Mouse (Mus musculus) ES-E14 (cell line): ENCODE data around the gene Erlin1.

Experiments
- CHD2 ChIP-seq: IDR thresholded peaks from 2 replicates; pipeline ENCODE4 v1.6.1; 2014; ENCODE audit warnings: mild to moderate bottlenecking, low read depth, low read length, inconsistent platforms
- HCFC1 ChIP-seq: IDR thresholded peaks from 2 replicates; pipeline ENCODE4 v1.6.1; 2012; ENCODE audit warnings: low read length, inconsistent platforms, borderline replicate concordance; ENCODE audit not compliant: insufficient read depth
- ZC3H11A ChIP-seq: IDR thresholded peaks from 2 replicates; pipeline ENCODE4 v1.6.1; 2012; ENCODE audit warnings: low read depth, mild to moderate bottlenecking, inconsistent platforms, low read length, borderline replicate concordance
- ZNF384 ChIP-seq: IDR thresholded peaks from 2 replicates; pipeline ENCODE4 v1.6.1; 2012; ENCODE audit warnings: low read depth, low read length, inconsistent platforms

- TF ChIP-seq ZNF384 (no peak), HCFC1 (no peak), ZC3H11A (no peak), CHD2 (no peak)
These were observed 11.3 kb upstream of the Erlin1 start for GRCm38 (mm10) chr19:44080920-44081319.
